Mouse (Mus musculus) left cerebral cortex, adult 8-10 months (tissue): ENCODE measurements around the gene Ap4m1. TPM values are rescaled to one million over a fixed set of nuclear protein-coding genes. Genes with fewer than 3 reads are reported as not detected.

Source experiments
- DNase-seq, 2 experiments: peaks; one replicate each; pipeline ENCODE4 v3.0.0; 2022; ENCODE audit warnings: low spot score in 2 of 2
- total RNA-seq, 4 experiments: library from RNA; stranded (reverse); gene quantifications; 2 replicates each; pipeline ENCODE4 v1.2.4; 2022

The Ap4m1 gene
- total RNA-seq = 10 to 100 TPM; 21.6 to 28.1 (median 24.0) TPM

DNA sequence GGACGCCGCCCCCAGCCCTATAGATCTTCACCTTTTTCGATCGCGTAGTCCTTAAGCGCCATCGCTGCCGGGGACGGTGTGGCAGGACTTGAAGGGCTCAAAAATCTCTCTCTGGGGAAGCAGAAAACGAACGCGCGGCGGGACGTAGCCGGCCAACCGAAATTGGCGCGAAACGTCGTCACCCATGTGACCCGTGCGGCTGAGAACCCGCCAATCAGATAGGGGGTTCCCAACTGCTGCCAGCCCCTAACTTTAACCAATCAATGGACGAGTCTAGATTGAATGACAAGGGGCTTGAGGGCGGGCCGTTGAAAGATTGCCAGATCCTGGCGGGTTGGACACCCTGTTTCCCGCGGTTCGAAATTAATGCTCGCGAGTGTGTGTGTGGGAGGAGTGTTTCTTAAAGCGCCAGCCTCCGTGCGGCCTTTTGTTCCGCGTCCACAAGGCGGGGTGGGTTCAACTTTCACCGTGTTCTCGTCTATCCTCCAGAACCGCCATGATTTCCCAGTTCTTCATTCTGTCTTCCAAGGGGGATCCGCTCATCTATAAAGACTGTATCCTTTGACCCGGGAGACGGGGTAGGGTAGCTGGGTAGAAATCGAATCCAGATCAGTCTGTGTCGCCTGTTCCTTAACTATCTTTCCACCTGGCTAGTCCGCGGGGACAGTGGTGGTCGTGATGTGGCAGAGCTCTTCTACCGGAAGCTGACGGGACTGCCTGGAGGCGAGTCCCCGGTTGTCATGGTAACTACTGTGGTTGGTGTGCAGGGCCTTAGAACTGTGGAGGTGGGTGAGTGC lies at the start of gene Ap4m1, which contains the start of gene Mcm7:
Gene Ap4m1 (plus strand): TSS at position 308 of the 797 bp plus-strand sequence.
Gene Mcm7 (minus strand): TSS at position 728 of the 797 bp plus-strand sequence.
- peak; percentile 97 for DNase-seq

- no peak for DNase-seq
These were observed 39.3 kb upstream of the Ap4m1 start for GRCm38 (mm10) chr5:138132425-138133064.

DNA sequence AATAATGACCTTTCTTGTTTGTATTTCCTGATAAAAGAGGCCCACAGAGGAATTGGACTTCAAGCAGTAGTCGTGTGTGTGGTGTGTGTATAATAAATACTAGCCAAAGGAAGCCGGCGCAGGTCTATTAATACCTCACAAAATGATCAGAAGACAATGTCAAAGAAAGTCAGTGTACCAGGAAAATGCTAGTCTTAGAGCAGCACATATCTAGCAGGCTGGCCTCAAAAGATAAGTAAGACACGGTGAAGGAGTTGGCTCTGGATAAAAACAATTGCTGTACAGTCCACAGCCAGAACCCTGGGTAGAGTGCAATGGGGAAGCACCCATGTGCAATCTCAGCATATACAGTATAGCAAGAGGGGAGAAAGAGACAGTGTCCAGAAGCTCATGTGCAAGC lies 34.5 kb upstream of the Ap4m1 start:
- DNase-seq = no peak

DNA sequence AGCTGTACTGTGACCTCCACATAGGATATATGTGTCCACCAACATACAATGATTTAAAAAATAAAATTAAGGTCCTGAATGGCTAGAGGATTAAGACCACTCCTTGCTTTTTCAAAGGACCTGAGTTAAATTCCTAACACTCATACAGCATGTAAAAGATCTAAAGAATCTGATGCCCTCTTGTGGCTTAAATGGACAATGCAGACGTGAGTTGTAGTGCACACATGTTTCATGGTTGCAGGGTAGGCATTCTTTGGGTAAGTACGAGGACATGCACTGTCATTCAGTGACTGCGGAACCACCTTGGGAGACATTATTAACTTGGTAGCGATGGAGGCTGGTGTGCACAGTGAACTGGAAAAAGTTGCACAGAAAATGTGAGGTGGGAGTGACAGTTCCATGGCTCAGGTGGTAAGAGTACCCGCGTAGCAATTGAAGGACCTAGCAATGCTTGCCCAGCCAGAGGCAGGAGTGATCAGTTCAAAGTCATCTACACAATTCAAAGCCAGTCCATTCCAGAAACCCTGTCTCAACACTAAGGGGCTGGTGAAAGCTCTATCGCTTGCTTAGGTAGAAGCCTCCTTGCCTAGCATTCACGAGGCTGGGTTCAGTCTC lies 33.8 kb upstream of the Ap4m1 start:
- DNase-seq = no peak

GRCm38 (mm10) chr5:138138585-138138984 lies 33.2 kb upstream of the Ap4m1 start:
- no peak for DNase-seq

GRCm38 (mm10) chr5:138154390-138154789 lies 17.4 kb upstream of the Ap4m1 start:
- DNase-seq = no peak

DNA sequence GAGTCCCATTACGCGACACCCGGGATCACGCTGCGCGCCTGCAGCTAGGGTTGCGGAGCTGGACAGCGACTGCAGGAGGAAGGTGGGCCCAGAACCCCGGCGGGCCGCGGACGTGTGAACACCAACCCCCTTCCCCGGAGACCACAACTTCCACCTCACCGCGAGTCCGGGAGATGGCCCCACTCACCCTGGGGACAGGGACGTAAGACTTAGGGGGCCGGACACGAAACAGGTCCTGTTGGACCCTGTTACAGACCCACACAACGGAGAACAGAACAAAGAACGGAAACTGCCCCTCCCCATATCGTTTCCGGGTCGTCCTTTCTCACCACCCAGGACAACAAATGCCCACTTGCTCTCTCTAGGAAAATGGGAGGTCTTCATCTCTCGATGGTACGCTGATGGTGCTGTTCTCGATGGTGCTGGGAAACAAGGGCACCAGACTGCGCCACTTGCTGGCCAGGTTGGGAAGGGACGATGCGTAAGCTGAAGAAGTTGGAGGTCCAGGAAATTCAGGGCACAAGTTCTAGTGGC lies 16.3 kb upstream of the Ap4m1 start, which contains the start of gene Zfp113:
Gene Zfp113 (minus strand): TSS at position 302 of the 534 bp plus-strand sequence.
- DNase-seq = peak; percentile 75 to 92

DNA sequence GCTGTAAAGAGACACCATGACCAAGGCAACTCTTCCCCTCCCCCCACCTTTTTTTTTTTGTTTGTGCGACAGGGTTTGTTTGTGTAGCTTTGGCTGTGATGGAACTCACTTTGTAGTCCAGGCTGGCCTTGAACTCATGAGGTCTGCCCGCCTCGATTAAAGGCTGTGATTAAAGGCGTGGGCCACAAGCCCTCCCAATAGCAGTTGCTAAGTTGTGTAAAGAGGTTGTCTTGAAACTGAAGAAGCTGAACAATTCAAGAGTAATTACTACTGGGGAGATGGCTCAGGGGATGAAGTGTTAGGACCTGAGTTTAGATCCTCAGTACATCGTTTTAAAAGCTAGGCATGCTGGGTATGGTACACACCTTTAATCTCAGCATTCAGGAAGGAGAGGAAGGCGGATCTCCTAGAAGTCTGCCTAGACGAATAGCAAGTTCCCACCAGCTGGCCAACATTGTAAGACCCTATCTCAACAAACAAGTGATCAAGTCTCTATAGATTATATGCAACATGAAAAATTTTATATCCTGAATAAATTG lies 11.5 kb upstream of the Ap4m1 start:
- DNase-seq = no peak

GRCm38 (mm10) chr5:138160842-138161665 lies 10.7 kb upstream of the Ap4m1 start, which contains the start of gene Cops6:
Cops6 (plus strand) TSS chr5:138161071.
- peak; percentile 90 to 93 for DNase-seq

DNA sequence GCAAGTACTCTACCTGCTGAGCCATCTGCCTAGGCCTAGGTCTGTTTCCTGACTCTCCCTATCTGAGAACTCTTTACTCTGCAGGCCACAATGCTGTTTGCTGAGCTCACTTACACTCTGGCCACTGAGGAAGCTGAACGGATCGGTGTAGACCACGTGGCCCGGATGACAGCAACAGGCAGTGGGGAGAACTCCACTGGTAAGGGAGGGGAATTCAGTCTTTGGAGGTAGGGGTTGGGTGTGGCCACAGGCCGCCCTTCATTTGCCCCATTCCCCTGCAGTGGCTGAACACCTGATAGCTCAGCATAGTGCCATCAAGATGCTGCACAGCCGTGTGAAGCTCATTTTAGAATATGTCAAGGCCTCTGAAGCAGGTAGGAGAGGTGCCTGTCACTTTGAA lies 8.8 kb upstream of the Ap4m1 start:
- no peak for DNase-seq

GRCm38 (mm10) chr5:138163610-138164009 lies 8.2 kb upstream of the Ap4m1 start:
- no peak for DNase-seq

GRCm38 (mm10) chr5:138165594-138165993 lies 6.2 kb upstream of the Ap4m1 start:
- DNase-seq = no peak

GRCm38 (mm10) chr5:138170936-138171561 lies 753 bp upstream of the Ap4m1 start:
- peak; percentile 90 to 92 for DNase-seq

DNA sequence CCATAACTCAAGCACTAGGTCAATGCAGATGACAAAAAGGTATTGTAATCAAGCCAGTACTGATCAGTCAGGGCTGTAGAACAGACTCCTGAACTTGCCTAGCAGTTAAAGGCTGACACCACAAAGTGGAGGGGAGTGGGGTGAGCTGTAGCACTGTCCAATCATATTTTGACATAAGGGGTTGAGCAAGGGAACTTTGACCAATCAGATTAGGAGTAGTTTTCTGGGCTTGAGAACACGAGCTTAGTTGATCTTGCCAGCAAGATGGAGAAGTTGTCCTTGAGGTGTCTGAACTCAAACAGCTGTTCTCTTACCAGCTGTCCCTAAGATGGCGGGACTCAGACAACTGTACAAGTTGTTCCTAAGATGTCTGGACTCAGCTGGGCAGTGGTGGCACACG lies 1.4 kb downstream of the Ap4m1 start:
- DNase-seq = no peak

- peak; percentile 59 to 73 for DNase-seq
These were observed 15.3 kb downstream of the Ap4m1 start, which contains the start of the genes Taf6 and Cnpy4 for GRCm38 (mm10) chr5:138186950-138187638. Taf6 (minus strand) TSS chr5:138187451. Cnpy4 (plus strand) TSS chr5:138187485.

DNA sequence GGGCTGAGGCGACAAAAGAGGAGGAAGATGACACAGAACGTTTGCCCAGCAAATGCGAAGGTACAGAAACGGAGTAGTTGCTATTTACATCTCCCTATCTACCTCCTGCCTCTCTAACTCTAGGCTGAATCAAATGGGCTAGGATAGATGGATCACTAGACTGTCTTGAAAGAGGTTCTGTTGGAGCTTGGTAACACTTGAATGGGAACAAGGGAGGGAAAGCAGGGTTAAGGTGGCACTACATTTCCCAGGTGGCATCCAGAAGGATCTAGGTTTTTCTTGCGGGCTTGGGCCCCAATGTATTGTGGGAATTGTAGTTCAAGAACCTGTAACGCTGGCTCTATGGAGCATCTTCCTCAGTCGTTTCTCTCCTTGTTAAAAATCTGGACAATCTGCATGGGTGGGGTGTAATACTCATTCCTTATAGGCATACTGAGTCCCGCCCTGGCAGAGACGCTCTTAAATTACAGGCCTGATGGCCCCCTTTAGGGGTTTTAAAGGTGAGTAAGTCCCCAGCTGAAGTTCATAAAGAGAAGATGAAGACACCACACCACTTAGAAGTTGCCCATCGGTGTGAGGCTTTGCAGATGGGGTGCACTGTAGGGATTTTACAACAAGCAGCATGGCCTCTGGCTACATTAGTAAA lies 16.0 kb downstream of the Ap4m1 start:
- peak; percentile 35 to 79 for DNase-seq

GRCm38 (mm10) chr5:138193771-138194727 lies 22.2 kb downstream of the Ap4m1 start, which contains the start of gene Mblac1:
Mblac1 (plus strand) TSS chr5:138194314.
- peak; percentile 72 to 75 for DNase-seq
